Mouse (Mus musculus): ENCODE results near the gene Daxx. TPM values are rescaled to one million over a fixed set of nuclear protein-coding genes. Genes with fewer than 3 reads are reported as not detected.

Daxx gene
- polyA plus RNA-seq, 1 experiment from 2014 or later = 73.1 TPM

DNA sequence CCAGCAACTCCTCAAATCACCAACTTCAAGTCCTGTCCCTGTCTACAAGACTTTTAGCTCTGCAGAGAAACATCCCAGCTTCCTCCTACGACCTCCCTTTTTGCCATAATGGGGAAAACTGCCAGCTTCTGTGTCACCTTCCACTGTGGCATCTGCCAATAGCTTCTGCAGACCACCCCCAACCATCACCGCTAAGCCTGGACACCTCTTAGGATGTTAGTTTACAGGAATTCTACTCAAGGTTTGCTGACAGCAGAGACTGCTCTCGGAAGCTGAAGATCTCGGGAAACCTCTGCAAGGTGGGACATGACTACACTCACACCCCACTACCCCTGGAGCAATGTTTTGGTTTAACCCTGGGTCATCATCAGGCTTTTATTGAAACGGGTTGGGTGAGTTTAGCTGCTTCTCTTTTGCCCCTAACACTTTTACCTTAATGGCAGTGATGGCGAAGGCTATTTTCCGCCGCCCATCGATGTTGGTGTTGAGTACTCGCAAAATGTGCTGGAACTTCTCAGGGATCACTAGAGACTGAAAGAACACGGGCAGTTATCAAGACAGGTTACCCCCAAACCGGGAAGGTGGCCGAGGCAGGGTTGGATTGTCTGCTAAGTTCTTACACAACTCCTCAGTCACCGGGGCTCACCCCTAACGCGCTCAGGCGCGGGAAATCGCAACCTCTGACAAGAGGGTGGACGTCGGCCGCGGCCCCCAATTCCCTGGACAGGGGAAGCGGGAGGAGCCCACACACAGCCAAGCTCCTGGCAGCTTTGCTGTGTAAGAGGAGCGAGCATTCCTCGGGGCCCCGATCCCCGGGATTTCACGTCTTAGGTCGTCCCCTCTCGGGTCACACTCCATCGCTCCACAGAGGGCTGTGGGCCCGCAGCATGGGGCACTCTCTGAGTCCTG, 45.7 kb downstream of the Daxx start:
- WGBS = 1% methylated on average over 33 of the region's 33 CpGs

DNA sequence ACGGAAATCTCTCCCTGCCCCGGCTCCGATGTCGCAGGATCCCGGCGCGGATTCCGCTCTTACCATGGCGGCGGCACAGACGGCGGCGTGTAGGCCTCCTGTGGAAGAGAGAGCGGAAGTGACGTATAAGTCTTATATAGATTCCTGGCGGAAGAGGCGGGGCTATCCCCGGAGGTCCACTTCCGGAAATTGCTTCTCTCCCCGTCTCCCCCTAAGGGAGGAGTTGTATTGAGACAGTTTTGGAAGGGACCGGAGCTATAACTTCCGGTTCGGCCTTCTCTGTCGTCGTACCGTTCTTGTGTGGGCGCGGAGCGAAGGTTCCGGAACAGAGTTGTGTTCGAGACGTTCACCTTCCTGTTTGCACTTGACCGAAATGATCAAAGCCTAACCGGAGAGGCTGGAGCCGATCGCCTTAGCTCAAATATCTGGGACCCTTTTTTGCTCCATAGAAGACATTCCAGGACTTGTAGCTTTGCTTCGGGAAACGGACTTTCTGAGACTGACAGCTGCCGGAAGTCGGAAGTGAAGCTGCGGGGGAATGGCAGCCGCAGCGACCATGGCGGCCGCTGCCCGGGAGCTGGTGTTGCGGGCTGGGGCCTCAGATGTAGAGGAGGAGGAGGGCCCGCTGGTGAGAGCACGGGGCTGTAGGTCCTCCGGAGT, 46.5 kb downstream of the Daxx start, which contains the start of the genes Vps52 and Rps18:
Gene Vps52 (plus strand): TSS at position 258 of the 660 bp plus-strand sequence.
Gene Rps18 (minus strand): TSS at position 447 of the 660 bp plus-strand sequence.
- H3K27ac ChIP-seq = peak within 1 kb of the TSS; percentile 97
- H3K27me3 ChIP-seq (ENCODE audit: insufficient read depth, poor library complexity, severe bottlenecking) = no peaks in the 10 kb centered on the region
- no peaks in the 10 kb centered on the region for H3K9me3 ChIP-seq
- under 1% methylated on average over 50 of the region's 50 CpGs for WGBS
- DNase-seq (ENCODE audit: low spot score) = peak; percentile 95
- peaks cover 68% of the 10 kb centered on the region for H3K36me3 ChIP-seq
- H3K4me1 ChIP-seq (replicated peaks) = peaks cover 50% of the 10 kb centered on the region
- H3K4me3 ChIP-seq = peak within 1 kb of the TSS; percentile 96

More for the DNA sequence above, 45.7 kb downstream of the Daxx start:
- H3K36me3 ChIP-seq = peaks cover 69% of the 10 kb centered on the region
- DNase-seq (ENCODE audit: low spot score) = no peak
- peak overlapping the region; percentile 96 for H3K4me3 ChIP-seq
- H3K4me1 ChIP-seq (replicated peaks) = peaks cover 57% of the 10 kb centered on the region
- H3K9me3 ChIP-seq = no peaks in the 10 kb centered on the region
- no peaks in the 10 kb centered on the region for H3K27me3 ChIP-seq (ENCODE audit: insufficient read depth, poor library complexity, severe bottlenecking)
- H3K27ac ChIP-seq = peak overlapping the region; percentile 97

DNA sequence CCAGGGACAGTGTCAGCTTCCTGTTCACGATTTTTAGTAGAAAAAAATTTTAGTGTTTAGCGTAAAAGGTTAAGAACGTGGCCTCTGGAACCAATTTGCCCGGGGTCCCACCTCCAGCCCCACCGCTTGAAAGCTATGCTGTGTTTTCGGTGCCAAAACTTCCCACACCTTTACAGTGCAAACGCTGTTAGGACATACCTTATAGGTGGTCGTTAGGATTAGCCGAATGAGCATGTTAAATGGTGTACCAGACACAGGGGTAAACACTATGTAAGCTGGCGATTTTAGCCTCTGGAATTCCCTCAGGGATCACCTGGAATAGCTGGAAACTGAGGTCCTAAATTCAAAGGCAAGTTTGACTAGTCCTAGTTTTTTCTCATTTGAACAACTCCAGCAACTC, 47.1 kb downstream of the Daxx start:
- peak overlapping the region; percentile 96 for H3K4me3 ChIP-seq
- DNase-seq (ENCODE audit: low spot score) = no peak
- H3K27me3 ChIP-seq (ENCODE audit: insufficient read depth, poor library complexity, severe bottlenecking) = no peaks in the 10 kb centered on the region
- H3K36me3 ChIP-seq = peaks cover 69% of the 10 kb centered on the region
- H3K9me3 ChIP-seq = no peaks in the 10 kb centered on the region
- H3K4me1 ChIP-seq (replicated peaks) = peaks cover 44% of the 10 kb centered on the region
- peak overlapping the region; percentile 97 for H3K27ac ChIP-seq
- 10% methylated on average over 10 of the region's 10 CpGs for WGBS

DNA sequence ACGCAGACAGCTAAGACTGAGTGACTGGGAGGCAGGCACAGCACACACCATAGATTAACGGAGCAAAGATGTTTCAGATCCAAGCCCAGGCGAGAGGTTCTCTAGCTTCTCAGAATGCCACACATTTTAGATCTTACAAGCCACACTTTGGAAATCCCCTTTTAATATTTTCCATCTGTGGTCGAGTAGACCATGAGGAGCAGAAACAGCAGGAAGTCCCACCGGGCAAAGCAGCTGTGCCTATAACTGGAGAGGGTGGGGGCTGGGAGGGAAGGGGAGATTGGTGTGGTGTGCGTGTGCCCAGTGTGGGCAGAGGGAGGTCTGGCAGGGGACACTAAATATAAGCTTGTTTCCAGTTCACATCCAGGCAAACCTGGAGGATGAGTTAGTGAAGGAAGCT, 48.3 kb downstream of the Daxx start:
- Histone ChIP-seq H3K4me3 (peak overlapping the region; percentile 9; the same call in 1 of the 2 replicates), H3K4me1 (replicated peaks) (peaks cover 33% of the 10 kb centered on the region), H3K36me3 (peaks cover 69% of the 10 kb centered on the region), H3K27ac (no peak overlapping the region), H3K9me3 (no peaks in the 10 kb centered on the region), H3K27me3 (ENCODE audit: insufficient read depth, poor library complexity, severe bottlenecking) (no peaks in the 10 kb centered on the region)
- 85% methylated on average over 6 of the region's 6 CpGs for WGBS
- DNase-seq (ENCODE audit: low spot score) = no peak

DNA sequence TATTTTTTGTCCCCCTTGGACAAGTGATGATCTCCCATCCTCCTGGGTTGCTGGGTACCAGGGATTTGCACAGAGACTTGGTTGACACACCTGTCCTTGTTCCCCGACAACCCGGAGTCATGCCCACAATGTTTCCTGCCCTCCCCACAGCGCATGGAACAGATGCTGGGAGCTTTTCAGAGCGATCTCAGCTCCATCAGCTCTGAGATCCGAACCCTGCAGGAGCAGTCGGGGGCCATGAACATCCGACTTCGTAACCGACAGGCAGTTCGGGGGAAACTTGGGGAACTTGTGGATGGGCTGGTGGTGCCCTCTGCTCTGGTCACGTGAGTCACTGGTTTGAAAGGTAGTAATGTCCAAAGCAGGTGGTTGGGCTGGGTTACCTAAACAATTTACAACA, 49.2 kb downstream of the Daxx start:
- DNase-seq (ENCODE audit: low spot score) = no peak
- H3K9me3 ChIP-seq = no peaks in the 10 kb centered on the region
- H3K4me1 ChIP-seq (replicated peaks) = peaks cover 24% of the 10 kb centered on the region
- no peaks in the 10 kb centered on the region for H3K27me3 ChIP-seq (ENCODE audit: insufficient read depth, poor library complexity, severe bottlenecking)
- no peak overlapping the region for H3K27ac ChIP-seq
- 96% methylated on average over 11 of the region's 11 CpGs for WGBS
- no peak overlapping the region for H3K4me3 ChIP-seq
- peaks cover 69% of the 10 kb centered on the region for H3K36me3 ChIP-seq

DNA sequence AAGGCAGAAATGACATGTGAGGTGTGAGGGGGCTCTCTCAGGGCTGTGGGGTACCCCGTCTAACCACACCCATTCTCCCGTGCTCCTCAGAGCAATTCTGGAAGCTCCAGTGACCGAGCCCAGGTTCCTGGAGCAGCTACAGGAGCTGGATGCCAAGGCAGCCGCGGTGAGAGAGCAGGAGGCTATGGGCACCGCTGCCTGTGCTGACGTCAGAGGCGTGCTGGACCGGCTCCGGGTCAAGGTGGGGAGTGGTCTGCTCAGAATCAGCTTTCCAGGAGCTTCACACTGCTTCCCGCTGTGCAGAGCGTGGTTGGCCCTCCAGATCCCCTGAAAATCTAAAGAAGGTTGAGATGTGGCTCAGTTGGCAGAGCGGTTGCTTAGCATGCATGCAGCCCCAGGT, 49.9 kb downstream of the Daxx start:
- DNase-seq (ENCODE audit: low spot score) = no peak
- Histone ChIP-seq H3K9me3 (no peaks in the 10 kb centered on the region), H3K27ac (no peak overlapping the region), H3K4me3 (no peak overlapping the region), H3K36me3 (peaks cover 69% of the 10 kb centered on the region), H3K27me3 (ENCODE audit: insufficient read depth, poor library complexity, severe bottlenecking) (no peaks in the 10 kb centered on the region), H3K4me1 (replicated peaks) (peaks cover 17% of the 10 kb centered on the region)
- 95% methylated on average over 13 of the region's 13 CpGs for WGBS

DNA sequence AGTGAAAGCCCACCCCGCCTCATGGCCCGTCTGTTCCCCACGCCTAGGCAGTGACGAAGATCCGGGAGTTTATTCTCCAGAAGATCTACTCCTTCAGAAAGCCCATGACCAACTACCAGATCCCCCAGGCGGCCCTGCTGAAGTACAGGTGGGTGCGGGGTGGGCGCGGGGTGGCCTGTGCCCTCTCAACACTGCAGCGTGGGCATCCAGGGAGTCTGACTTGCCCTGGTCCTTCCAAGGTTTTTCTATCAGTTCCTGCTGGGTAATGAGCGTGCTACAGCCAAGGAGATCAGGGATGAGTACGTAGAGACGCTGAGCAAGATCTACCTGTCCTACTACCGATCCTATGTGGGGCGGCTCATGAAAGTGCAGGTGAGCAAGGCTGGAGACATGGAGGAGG, 50.7 kb downstream of the Daxx start:
- Histone ChIP-seq H3K4me3 (no peak overlapping the region), H3K27ac (no peak overlapping the region), H3K9me3 (no peaks in the 10 kb centered on the region), H3K4me1 (replicated peaks) (peaks cover 10% of the 10 kb centered on the region), H3K36me3 (peaks cover 67% of the 10 kb centered on the region), H3K27me3 (ENCODE audit: insufficient read depth, poor library complexity, severe bottlenecking) (no peaks in the 10 kb centered on the region)
- DNase-seq (ENCODE audit: low spot score) = no peak
- 94% methylated on average over 15 of the region's 15 CpGs for WGBS

DNA sequence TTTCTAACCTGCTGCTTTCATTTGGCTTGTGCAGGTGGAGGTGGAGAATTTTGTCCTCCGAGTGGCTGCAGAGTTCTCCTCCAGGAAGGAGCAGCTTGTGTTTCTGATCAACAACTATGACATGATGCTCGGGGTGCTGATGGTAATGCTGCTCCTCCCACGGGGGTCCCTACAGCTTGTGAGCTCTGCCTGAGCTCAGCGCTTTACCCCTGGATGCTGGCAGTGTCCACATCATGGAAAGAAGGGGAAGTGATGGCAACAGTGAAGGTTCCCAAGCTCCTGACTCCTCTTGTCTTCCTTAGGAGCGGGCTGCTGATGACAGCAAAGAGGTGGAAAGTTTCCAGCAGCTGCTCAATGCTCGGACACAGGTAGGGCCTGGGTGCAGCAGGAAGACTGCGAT, 53.7 kb downstream of the Daxx start:
- no peak overlapping the region for H3K4me3 ChIP-seq
- no peaks in the 10 kb centered on the region for H3K27me3 ChIP-seq (ENCODE audit: insufficient read depth, poor library complexity, severe bottlenecking)
- no peak for DNase-seq (ENCODE audit: low spot score)
- no peak overlapping the region for H3K27ac ChIP-seq
- no peaks in the 10 kb centered on the region for H3K4me1 ChIP-seq (replicated peaks)
- peaks cover 85% of the 10 kb centered on the region for H3K36me3 ChIP-seq
- 91% methylated on average over 7 of the region's 7 CpGs for WGBS
- H3K9me3 ChIP-seq = no peaks in the 10 kb centered on the region

Other genes starting within 250 kb of the Daxx start
- gene Hnrnpm, start 222.6 kb upstream of the Daxx start, polyA plus RNA-seq (2016; fragmentation: Nextera tagmentation; extraction: Ambion mirVana) = 317 and 482 TPM in 2 replicates
- gene March2, start 190.7 kb upstream of the Daxx start, polyA plus RNA-seq (2016; fragmentation: Nextera tagmentation; extraction: Ambion mirVana) = 36.7 and 45.4 TPM in 2 replicates
- gene Rab11b, start 148.9 kb upstream of the Daxx start, polyA plus RNA-seq (2016; fragmentation: Nextera tagmentation; extraction: Ambion mirVana) = 367 and 495 TPM in 2 replicates
- gene Angptl4, start 127.6 kb upstream of the Daxx start, polyA plus RNA-seq (2016; fragmentation: Nextera tagmentation; extraction: Ambion mirVana) = 23.4 and 25.9 TPM in 2 replicates
- gene Kank3, start 98.9 kb upstream of the Daxx start, polyA plus RNA-seq (2016; fragmentation: Nextera tagmentation; extraction: Ambion mirVana) = 26.2 and 28.5 TPM in 2 replicates
- 712 and 835 TPM in 2 replicates for gene Rps28, start 84.9 kb upstream of the Daxx start, polyA plus RNA-seq (2016; fragmentation: Nextera tagmentation; extraction: Ambion mirVana)
- 517 and 544 TPM in 2 replicates for gene Ndufa7, start 84.8 kb upstream of the Daxx start, polyA plus RNA-seq (2016; fragmentation: Nextera tagmentation; extraction: Ambion mirVana)
- gene Cd320, start 66.3 kb upstream of the Daxx start, polyA plus RNA-seq (2016; fragmentation: Nextera tagmentation; extraction: Ambion mirVana) = 87.7 and 91.8 TPM in 2 replicates
- not detected in 2 replicates for gene Gm7029, start 35.6 kb upstream of the Daxx start, polyA plus RNA-seq (2016; fragmentation: Nextera tagmentation; extraction: Ambion mirVana)
- gene Kifc1, start 18.8 kb upstream of the Daxx start, polyA plus RNA-seq (2016; fragmentation: Nextera tagmentation; extraction: Ambion mirVana) = 6.3 and 7.1 TPM in 2 replicates
- 0.34 and 0.41 TPM in 2 replicates for gene Platr17, start 4.3 kb upstream of the Daxx start, polyA plus RNA-seq (2016; fragmentation: Nextera tagmentation; extraction: Ambion mirVana)
- gene Tapbp, start 6.5 kb downstream of the Daxx start, polyA plus RNA-seq (2016; fragmentation: Nextera tagmentation; extraction: Ambion mirVana) = 14.5 and 17.2 TPM in 2 replicates
- 23.0 and 24.0 TPM in 2 replicates for gene Zbtb22, start 6.5 kb downstream of the Daxx start, polyA plus RNA-seq (2016; fragmentation: Nextera tagmentation; extraction: Ambion mirVana)
- 45.2 and 55.7 TPM in 2 replicates for gene Rgl2, start 20.1 kb downstream of the Daxx start, polyA plus RNA-seq (2016; fragmentation: Nextera tagmentation; extraction: Ambion mirVana)
- 228 TPM in 2 replicates for gene Pfdn6, start 30.9 kb downstream of the Daxx start, polyA plus RNA-seq (2016; fragmentation: Nextera tagmentation; extraction: Ambion mirVana)
- 47.0 and 51.8 TPM in 2 replicates for gene Wdr46, start 31.2 kb downstream of the Daxx start, polyA plus RNA-seq (2016; fragmentation: Nextera tagmentation; extraction: Ambion mirVana)
- gene B3galt4, start 42.1 kb downstream of the Daxx start, polyA plus RNA-seq (2016; fragmentation: Nextera tagmentation; extraction: Ambion mirVana) = 4.3 and 6.5 TPM in 2 replicates
- 55.0 and 63.9 TPM in 2 replicates for gene Vps52, start 46.4 kb downstream of the Daxx start, polyA plus RNA-seq (2016; fragmentation: Nextera tagmentation; extraction: Ambion mirVana)
- gene Rps18, start 46.6 kb downstream of the Daxx start, polyA plus RNA-seq (2016; fragmentation: Nextera tagmentation; extraction: Ambion mirVana) = 1,286 and 1,579 TPM in 2 replicates
- 27.1 and 30.9 TPM in 2 replicates for gene H2-K1, start 90.9 kb downstream of the Daxx start, polyA plus RNA-seq (2016; fragmentation: Nextera tagmentation; extraction: Ambion mirVana)
- gene Ring1, start 115.3 kb downstream of the Daxx start, polyA plus RNA-seq (2016; fragmentation: Nextera tagmentation; extraction: Ambion mirVana) = 12.3 and 17.3 TPM in 2 replicates
- 65.5 and 73.0 TPM in 2 replicates for gene H2-Ke6, start 118.6 kb downstream of the Daxx start, polyA plus RNA-seq (2016; fragmentation: Nextera tagmentation; extraction: Ambion mirVana)
- 188 and 197 TPM in 2 replicates for gene Slc39a7, start 122.3 kb downstream of the Daxx start, polyA plus RNA-seq (2016; fragmentation: Nextera tagmentation; extraction: Ambion mirVana)
- 49.1 and 56.4 TPM in 2 replicates for gene Rxrb, start 122.4 kb downstream of the Daxx start, polyA plus RNA-seq (2016; fragmentation: Nextera tagmentation; extraction: Ambion mirVana)
- 0.99 and 1.7 TPM in 2 replicates for gene Col11a2, start 130.0 kb downstream of the Daxx start, polyA plus RNA-seq (2016; fragmentation: Nextera tagmentation; extraction: Ambion mirVana)
- 0.80 and 0.82 TPM in 2 replicates for gene H2-Oa, start 182.9 kb downstream of the Daxx start, polyA plus RNA-seq (2016; fragmentation: Nextera tagmentation; extraction: Ambion mirVana)
- gene H2-DMa, start 210.1 kb downstream of the Daxx start, polyA plus RNA-seq (2016; fragmentation: Nextera tagmentation; extraction: Ambion mirVana) = 5.8 and 7.7 TPM in 2 replicates
- 131 and 135 TPM in 2 replicates for gene Brd2, start 213.2 kb downstream of the Daxx start, polyA plus RNA-seq (2016; fragmentation: Nextera tagmentation; extraction: Ambion mirVana)
- gene H2-DMb2, start 233.9 kb downstream of the Daxx start, polyA plus RNA-seq (2016; fragmentation: Nextera tagmentation; extraction: Ambion mirVana) = 0.11 and 0.24 TPM in 2 replicates
- gene H2-DMb1, start 243.7 kb downstream of the Daxx start, polyA plus RNA-seq (2016; fragmentation: Nextera tagmentation; extraction: Ambion mirVana) = 0.30 and 0.98 TPM in 2 replicates